Mouse (Mus musculus) ES-E14 (cell line): ENCODE results near the gene Il17a. TPM values are rescaled to one million over a fixed set of nuclear protein-coding genes. Genes with fewer than 3 reads are reported as not detected.

Experiments used
- DNase-seq: peaks from one replicate; pipeline ENCODE4 v3.0.0-alpha.2; 2013; ENCODE audit warnings: low read depth, low spot score
- H3K27ac ChIP-seq: 2 replicates; pipeline ENCODE4 v1.5.1; 2012; ENCODE audit warnings: low read depth, mild to moderate bottlenecking, low read length, moderate library complexity, mixed read lengths; ENCODE audit not compliant: poor library complexity, insufficient read depth, severe bottlenecking
- H3K36me3 ChIP-seq: 2 replicates; pipeline ENCODE4 v1.6.1; 2012; ENCODE audit warnings: mild to moderate bottlenecking, low read length, moderate library complexity, mixed read lengths; ENCODE audit not compliant: control insufficient read depth, poor library complexity, insufficient read depth, severe bottlenecking
- H3K4me1 ChIP-seq, 2 experiments: fragments of 150-350 bp in 1 of 2; sonication (generic) in 1 of 2; 2 replicates each; pipeline ENCODE4 v1.6.1; 2012; ENCODE audit warnings: low read length in 2 of 2, mild to moderate bottlenecking in 1 of 2, mixed read lengths in 1 of 2; ENCODE audit not compliant: control insufficient read depth in 2 of 2, insufficient read depth in 2 of 2, poor library complexity in 1 of 2
- H3K4me3 ChIP-seq, 2 experiments: fragments of 150-350 bp in 1 of 2; sonication (generic) in 1 of 2; 2 replicates each; pipeline ENCODE4 v1.5.1; 2012; ENCODE audit warnings: low read length in 2 of 2, low read depth in 1 of 2, mild to moderate bottlenecking in 1 of 2, mixed read lengths in 1 of 2; ENCODE audit not compliant: insufficient read depth in 1 of 2, poor library complexity in 1 of 2, severe bottlenecking in 1 of 2
- H3K9ac ChIP-seq: 2 replicates; pipeline ENCODE4 v1.6.1; 2012; ENCODE audit warnings: low read depth, mild to moderate bottlenecking, low read length, mixed read lengths; ENCODE audit not compliant: poor library complexity, insufficient read depth, severe bottlenecking
- H3K9me3 ChIP-seq: fragments of 150-350 bp; sonication (generic); 2 replicates; pipeline ENCODE4 v1.6.1; 2012; ENCODE audit warnings: low read depth, mild to moderate bottlenecking, low read length; ENCODE audit not compliant: control insufficient read depth, insufficient read depth
- CHD2 ChIP-seq: IDR thresholded peaks from 2 replicates; pipeline ENCODE4 v1.6.1; 2014; ENCODE audit warnings: mild to moderate bottlenecking, low read depth, low read length, inconsistent platforms
- HCFC1 ChIP-seq: IDR thresholded peaks from 2 replicates; pipeline ENCODE4 v1.6.1; 2012; ENCODE audit warnings: low read length, inconsistent platforms, borderline replicate concordance; ENCODE audit not compliant: insufficient read depth
- MAFK ChIP-seq: IDR thresholded peaks from 2 replicates; pipeline ENCODE4 v1.6.1; 2014; ENCODE audit warnings: mild to moderate bottlenecking, low read depth, low read length, inconsistent platforms; ENCODE audit not compliant: insufficient read depth
- ZC3H11A ChIP-seq: IDR thresholded peaks from 2 replicates; pipeline ENCODE4 v1.6.1; 2012; ENCODE audit warnings: low read depth, mild to moderate bottlenecking, inconsistent platforms, low read length, borderline replicate concordance
- ZNF384 ChIP-seq: IDR thresholded peaks from 2 replicates; pipeline ENCODE4 v1.6.1; 2012; ENCODE audit warnings: low read depth, low read length, inconsistent platforms
- in situ Hi-C, 2 experiments: fragments of 600-800 bp; cut with MboI; formaldehyde crosslinking; loops; one replicate each; pipeline ENCODE4 v1.15.1; 2025; ENCODE audit warnings: low sequenced_read_pairs in 2 of 2, inconsistent platforms in 1 of 2; ENCODE audit not compliant: unreplicated experiment in 2 of 2
- total RNA-seq: library from RNA; depleted of rRNA; stranded (reverse); fragments of 300-350 nt; gene quantifications from 2 replicates; pipeline ENCODE4 v1.2.3, GENCODE M21; 2012

Il17a gene
- total RNA-seq, 1 experiment: not detected

- Histone ChIP-seq H3K4me1 (no peaks in the 10 kb centered on the region), H3K36me3 (no peaks in the 10 kb centered on the region), H3K9me3 (no peaks in the 10 kb centered on the region), H3K9ac (no peak overlapping the region), H3K27ac (no peak overlapping the region), H3K4me3 (no peak overlapping the region)
- in situ Hi-C loops: no loop called here
- TF ChIP-seq ZC3H11A (no peak), HCFC1 (no peak), CHD2 (no peak), MAFK (no peak), ZNF384 (no peak)
- no peak for DNase-seq
These were observed 45.3 kb upstream of the Il17a start for GRCm38 (mm10) chr1:20685393-20685792.

DNA sequence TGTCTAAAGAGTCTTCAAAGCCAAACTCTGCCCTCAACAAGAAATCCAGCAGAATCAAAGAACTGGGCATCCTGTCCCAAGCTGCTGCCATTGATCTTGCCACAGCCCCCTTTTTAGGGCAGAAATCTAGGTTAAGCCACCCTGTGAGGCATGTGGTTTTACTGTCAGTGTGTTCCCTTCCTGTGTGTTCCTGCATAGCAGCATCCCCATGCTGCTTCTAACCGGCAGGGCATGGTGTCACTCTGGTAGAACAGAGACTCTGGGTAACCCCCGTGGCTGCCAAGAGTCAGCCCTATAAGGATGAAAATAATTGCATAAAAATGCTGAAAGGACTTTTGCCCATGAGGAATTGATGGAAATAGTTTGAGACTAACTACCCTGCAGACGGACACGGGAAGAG is 44.8 kb upstream of the Il17a start:
- DNase-seq: no peak
- in situ Hi-C loops: no loop called here
- Histone ChIP-seq H3K4me3 (no peak overlapping the region), H3K36me3 (no peaks in the 10 kb centered on the region), H3K9ac (no peak overlapping the region), H3K9me3 (no peaks in the 10 kb centered on the region), H3K4me1 (no peaks in the 10 kb centered on the region), H3K27ac (no peak overlapping the region)
- TF ChIP-seq ZC3H11A: no peak
- TF ChIP-seq HCFC1: no peak

GRCm38 (mm10) chr1:20691336-20691735 is 39.4 kb upstream of the Il17a start:
- no peak overlapping the region for H3K9ac ChIP-seq
- no peak overlapping the region for H3K4me3 ChIP-seq
- H3K36me3 ChIP-seq: no peaks in the 10 kb centered on the region
- peaks cover 7% of the 10 kb centered on the region for H3K9me3 ChIP-seq
- DNase-seq: no peak
- TF ChIP-seq MAFK (no peak), CHD2 (no peak), ZC3H11A (no peak), ZNF384 (no peak), HCFC1 (no peak)
- H3K4me1 ChIP-seq: no peaks in the 10 kb centered on the region
- in situ Hi-C loops: no loop called here
- no peak overlapping the region for H3K27ac ChIP-seq

DNA sequence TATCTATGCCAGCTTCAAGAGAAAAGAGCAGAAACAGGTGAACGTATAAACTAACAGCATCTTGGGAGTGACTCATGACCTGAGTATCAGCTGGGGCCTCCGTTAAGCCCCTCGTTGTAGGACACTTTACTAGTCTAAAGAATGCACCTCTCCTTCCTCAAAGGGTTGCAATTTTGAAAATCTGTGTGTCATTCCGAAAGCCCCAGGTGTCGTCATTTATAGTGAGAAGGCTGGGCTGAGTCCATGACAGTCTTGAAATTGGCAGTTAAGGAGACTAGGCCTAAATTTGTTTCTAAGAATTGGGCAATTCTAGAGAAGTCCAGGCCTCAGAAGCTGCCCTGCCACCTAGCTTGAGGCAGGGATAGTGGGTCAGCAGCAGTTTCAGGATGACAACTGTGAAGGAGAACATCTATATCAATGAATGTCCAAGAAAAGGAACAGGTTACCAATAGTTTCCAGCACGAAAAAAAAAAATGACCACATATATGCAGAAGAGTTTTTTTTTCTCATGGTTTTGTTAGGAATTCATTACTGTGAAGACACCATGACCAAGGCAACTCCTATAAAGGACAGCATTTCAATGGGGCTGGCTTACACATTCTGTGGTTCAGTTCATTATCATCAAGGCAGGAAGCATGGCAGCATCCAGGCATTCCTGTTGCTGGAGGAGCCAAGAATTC is 36.9 kb upstream of the Il17a start:
- in situ Hi-C loops: no loop called here
- TF ChIP-seq CHD2 (no peak), ZC3H11A (no peak), MAFK (no peak), ZNF384 (no peak), HCFC1 (no peak)
- Histone ChIP-seq H3K4me1 (no peaks in the 10 kb centered on the region), H3K27ac (no peak overlapping the region), H3K4me3 (no peak overlapping the region), H3K36me3 (no peaks in the 10 kb centered on the region), H3K9me3 (peaks cover 7% of the 10 kb centered on the region), H3K9ac (no peak overlapping the region)
- no peak for DNase-seq

- TF ChIP-seq MAFK (no peak), ZC3H11A (0 out of 2 replicates have a peak, but pooled peaks have one; percentile 33), HCFC1 (no peak), CHD2 (no peak), ZNF384 (no peak)
- in situ Hi-C loops: no loop called here
- DNase-seq: peak; percentile 9
- Histone ChIP-seq H3K4me3 (no peak overlapping the region), H3K4me1 (no peaks in the 10 kb centered on the region), H3K9me3 (peaks cover 4% of the 10 kb centered on the region), H3K36me3 (no peaks in the 10 kb centered on the region), H3K9ac (no peak overlapping the region), H3K27ac (no peak overlapping the region)
These were observed 30.7 kb upstream of the Il17a start for GRCm38 (mm10) chr1:20700011-20700410.
